Mouse (Mus musculus): ENCODE measurements around the gene Gm17324. TPM values are rescaled to one million over a fixed set of nuclear protein-coding genes. Genes with fewer than 3 reads are reported as not detected.
A peak's percentile ranks its signal among the peaks of the same experiment; 100 is the strongest.

Gene Gm17324
- total and polyA plus RNA-seq, 2 experiments from 2014 or later = 2.3 to 2.5 TPM

GRCm38 (mm10) chr9:78465725-78466124 lies 17.1 kb upstream of the Gm17324 start:
- Histone ChIP-seq H3K36me3 (ENCODE audit: insufficient read depth, low read length) (peaks cover 40% of the 10 kb centered on the region), H3K4me2 (ENCODE audit: low read depth, low read length) (no peak overlapping the region), H3K27ac (no peak overlapping the region), H3K4me1 (ENCODE audit: insufficient read depth, low read length) (no peaks in the 10 kb centered on the region), H3K9me3 (ENCODE audit: low read length) (no peaks in the 10 kb centered on the region), H3K9ac (replicated peaks; ENCODE audit: low read length) (no peak overlapping the region), H3K4me3 (ENCODE audit: low read length) (no peak overlapping the region), H3K27me3 (ENCODE audit: insufficient read depth, low read length) (no peaks in the 10 kb centered on the region)
- TF ChIP-seq CTCF (IDR thresholded peaks at IDR 0.05; ENCODE audit: low read depth) = no peak
- WGBS = 88% methylated on average over 3 of the region's 3 CpGs
- no peak for DNase-seq (ENCODE audit: low spot score)
- ATAC-seq = no peak

- Histone ChIP-seq H3K27me3 (ENCODE audit: insufficient read depth, low read length) (no peaks in the 10 kb centered on the region), H3K36me3 (ENCODE audit: insufficient read depth, low read length) (peaks cover 46% of the 10 kb centered on the region), H3K4me1 (ENCODE audit: insufficient read depth, low read length) (no peaks in the 10 kb centered on the region), H3K9me3 (ENCODE audit: low read length) (no peaks in the 10 kb centered on the region), H3K4me3 (ENCODE audit: low read length) (no peak overlapping the region), H3K4me2 (ENCODE audit: low read depth, low read length) (no peak overlapping the region), H3K9ac (replicated peaks; ENCODE audit: low read length) (no peak overlapping the region), H3K27ac (no peak overlapping the region)
- WGBS = 94% methylated on average over 4 of the region's 4 CpGs
- DNase-seq (ENCODE audit: low spot score) (no peak), ATAC-seq (no peak)
- no peak for TF ChIP-seq CTCF (IDR thresholded peaks at IDR 0.05; ENCODE audit: low read depth)
These were observed 14.8 kb upstream of the Gm17324 start for GRCm38 (mm10) chr9:78463337-78463736.

- no peak for ATAC-seq
- no peaks in the 10 kb centered on the region for H3K27me3 ChIP-seq (ENCODE audit: insufficient read depth, low read length)
- H3K4me2 ChIP-seq (ENCODE audit: low read depth, low read length) = no peak overlapping the region
- no peak overlapping the region for H3K4me3 ChIP-seq (ENCODE audit: low read length)
- H3K27ac ChIP-seq = no peak overlapping the region
- no peaks in the 10 kb centered on the region for H3K4me1 ChIP-seq (ENCODE audit: insufficient read depth, low read length)
- H3K36me3 ChIP-seq (ENCODE audit: insufficient read depth, low read length) = peaks cover 38% of the 10 kb centered on the region
- DNase-seq (ENCODE audit: low spot score) = no peak
- H3K9ac ChIP-seq (replicated peaks; ENCODE audit: low read length) = no peak overlapping the region
- 85% methylated on average over 8 of the region's 8 CpGs for WGBS
- no peak for TF ChIP-seq CTCF (IDR thresholded peaks at IDR 0.05; ENCODE audit: low read depth)
- H3K9me3 ChIP-seq (ENCODE audit: low read length) = no peaks in the 10 kb centered on the region
These were observed 8.4 kb upstream of the Gm17324 start for GRCm38 (mm10) chr9:78457026-78457425.

- Histone ChIP-seq H3K4me1 (ENCODE audit: insufficient read depth, low read length) (peaks cover 5% of the 10 kb centered on the region; the same call in 1 of the 2 replicates), H3K27me3 (ENCODE audit: insufficient read depth, low read length) (no peaks in the 10 kb centered on the region), H3K4me2 (ENCODE audit: low read depth, low read length) (no peak overlapping the region), H3K9me3 (ENCODE audit: low read length) (no peaks in the 10 kb centered on the region), H3K4me3 (ENCODE audit: low read length) (no peak overlapping the region), H3K36me3 (ENCODE audit: insufficient read depth, low read length) (peaks cover 15% of the 10 kb centered on the region), H3K27ac (no peak overlapping the region), H3K9ac (replicated peaks; ENCODE audit: low read length) (no peak overlapping the region)
- WGBS = 82% methylated on average over 4 of the region's 4 CpGs
- ATAC-seq = no peak
- no peak for DNase-seq (ENCODE audit: low spot score)
- TF ChIP-seq CTCF (IDR thresholded peaks at IDR 0.05; ENCODE audit: low read depth) = no peak
These were observed 2.8 kb upstream of the Gm17324 start for GRCm38 (mm10) chr9:78451382-78451781.

- Histone ChIP-seq H3K4me1 (ENCODE audit: insufficient read depth, low read length) (peaks cover 5% of the 10 kb centered on the region; the same call in 1 of the 2 replicates), H3K4me3 (ENCODE audit: low read length) (no peak overlapping the region), H3K27ac (no peak overlapping the region), H3K9me3 (ENCODE audit: low read length) (no peaks in the 10 kb centered on the region), H3K27me3 (ENCODE audit: insufficient read depth, low read length) (peaks cover 5% of the 10 kb centered on the region; the same call in 1 of the 2 replicates), H3K36me3 (ENCODE audit: insufficient read depth, low read length) (peaks cover 15% of the 10 kb centered on the region), H3K4me2 (ENCODE audit: low read depth, low read length) (no peak overlapping the region), H3K9ac (replicated peaks; ENCODE audit: low read length) (no peak overlapping the region)
- DNase-seq (ENCODE audit: low spot score) = no peak
- no peak for ATAC-seq
- TF ChIP-seq CTCF (IDR thresholded peaks at IDR 0.05; ENCODE audit: low read depth) = no peak
- 75% methylated on average over 5 of the region's 5 CpGs for WGBS
These were observed 1.8 kb upstream of the Gm17324 start for GRCm38 (mm10) chr9:78450404-78450803.

GRCm38 (mm10) chr9:78447606-78447972 lies 997 bp downstream of the Gm17324 start:
- H3K27me3 ChIP-seq (ENCODE audit: insufficient read depth, low read length) = peaks cover 27% of the 10 kb centered on the region
- DNase-seq (ENCODE audit: low spot score) (peak; percentile 1), ATAC-seq (peak; percentile 16; the same call in 1 of the 2 replicates)
- 0 out of 2 replicates have a peak overlapping the region, but pooled peaks have one; percentile 96 for H3K27ac ChIP-seq
- H3K9ac ChIP-seq (replicated peaks; ENCODE audit: low read length) = peak overlapping the region; percentile 89
- TF ChIP-seq CTCF (IDR thresholded peaks at IDR 0.05; ENCODE audit: low read depth) = no peak
- H3K4me1 ChIP-seq (ENCODE audit: insufficient read depth, low read length) = peaks cover 6% of the 10 kb centered on the region; the same call in 1 of the 2 replicates
- WGBS = 27% methylated on average over 9 of the region's 9 CpGs
- no peaks in the 10 kb centered on the region for H3K9me3 ChIP-seq (ENCODE audit: low read length)
- peak overlapping the region; percentile 60 for H3K4me2 ChIP-seq (ENCODE audit: low read depth, low read length)
- peaks cover 5% of the 10 kb centered on the region; the same call in 1 of the 2 replicates for H3K36me3 ChIP-seq (ENCODE audit: insufficient read depth, low read length)
- peak overlapping the region; percentile 83 for H3K4me3 ChIP-seq (ENCODE audit: low read length)

GRCm38 (mm10) chr9:78442579-78443392 lies 5.8 kb downstream of the Gm17324 start, which contains the start of gene Cgas:
TSS of gene Cgas (minus strand) at chr9:78443237.
- peak; percentile 70; the same call in 1 of the 2 replicates for ATAC-seq
- TF ChIP-seq CTCF (IDR thresholded peaks at IDR 0.05; ENCODE audit: low read depth) = no peak
- H3K36me3 ChIP-seq (ENCODE audit: insufficient read depth, low read length) = no peaks in the 10 kb centered on the region
- H3K9ac ChIP-seq (replicated peaks; ENCODE audit: low read length) = peak within 1 kb of the TSS; percentile 35
- no peaks in the 10 kb centered on the region for H3K9me3 ChIP-seq (ENCODE audit: low read length)
- peak; percentile 62 for DNase-seq (ENCODE audit: low spot score)
- H3K27me3 ChIP-seq (ENCODE audit: insufficient read depth, low read length) = peaks cover 52% of the 10 kb centered on the region
- under 1% methylated on average over 81 of the region's 81 CpGs for WGBS
- no peak within 1 kb of the TSS for H3K27ac ChIP-seq
- H3K4me1 ChIP-seq (ENCODE audit: insufficient read depth, low read length) = peaks cover 3% of the 10 kb centered on the region; the same call in 1 of the 2 replicates
- peak within 1 kb of the TSS; percentile 68 for H3K4me2 ChIP-seq (ENCODE audit: low read depth, low read length)
- H3K4me3 ChIP-seq (ENCODE audit: low read length) = peak within 1 kb of the TSS; percentile 43

Measured in hindbrain, postnatal 0 days (tissue).